Mouse (Mus musculus) stomach, embryonic 14.5 days (tissue): ENCODE results near the gene Rbfox3. TPM values are rescaled to one million over a fixed set of nuclear protein-coding genes. Genes with fewer than 3 reads are reported as not detected.

Experiments used
- ATAC-seq: fragments of 200-750 bp; cut with Nextera tagmentation; 2 replicates; pipeline ENCODE4 v1.8.0; 2017; ENCODE audit warnings: low read depth, moderate TSS enrichment; ENCODE audit not compliant: insufficient number of reproducible peaks, insufficient read depth, low FRiP score
- H3K27ac ChIP-seq: fragments of 300-500 bp; sonication (generic); 2 replicates; pipeline ENCODE4 v1.5.1; 2014; ENCODE audit warnings: mild to moderate bottlenecking, low read length, moderate library complexity, mixed read lengths
- H3K27me3 ChIP-seq: fragments of 300-500 bp; sonication (generic); 2 replicates; pipeline ENCODE4 v1.6.1; 2014; ENCODE audit warnings: low read length, control low read depth, mixed read lengths; ENCODE audit not compliant: control insufficient read depth, insufficient read depth
- H3K36me3 ChIP-seq: fragments of 300-500 bp; sonication (generic); 2 replicates; pipeline ENCODE4 v1.6.1; 2014; ENCODE audit warnings: mild to moderate bottlenecking, control low read depth, low read length, moderate library complexity, mixed read lengths; ENCODE audit not compliant: control insufficient read depth, insufficient read depth
- H3K4me1 ChIP-seq: fragments of 300-500 bp; sonication (generic); 2 replicates; pipeline ENCODE4 v1.6.1; 2014; ENCODE audit warnings: low read length, control low read depth, mixed read lengths; ENCODE audit not compliant: control insufficient read depth, insufficient read depth
- H3K4me2 ChIP-seq: fragments of 300-500 bp; sonication (generic); replicated peaks from 2 replicates; pipeline ENCODE4 v1.6.1; 2014; ENCODE audit warnings: low read depth, low read length, control low read depth
- H3K4me3 ChIP-seq: fragments of 300-500 bp; sonication (generic); 2 replicates; pipeline ENCODE4 v1.5.1; 2014; ENCODE audit warnings: low read depth, low read length, control low read depth
- H3K9ac ChIP-seq: fragments of 300-500 bp; sonication (generic); replicated peaks from 2 replicates; pipeline ENCODE4 v1.6.1; 2014; ENCODE audit warnings: low read depth, mild to moderate bottlenecking, control low read depth, low read length, moderate library complexity, mixed read lengths
- H3K9me3 ChIP-seq: fragments of 300-500 bp; sonication (generic); 2 replicates; pipeline ENCODE4 v1.6.1; 2016; ENCODE audit warnings: low read depth, low read length, control low read depth; ENCODE audit not compliant: control insufficient read depth
- WGBS: fragments of 180-500 bp; shearing (Covaris S2); extraction: QIAGEN DNeasy Blood & Tissue Kit; methylation state at CpG from one replicate; pipeline ENCODE4 v1.1.7; 2014; 5-methylcytosine and 5-hydroxymethylcytosine counted together
- polyA plus RNA-seq: library from polyadenylated mRNA; unstranded; fragments of >200 nt; fragmentation: Nextera tagmentation; extraction: Ambion mirVana; gene quantifications from 2 replicates; pipeline ENCODE4 v1.2.1, GENCODE M21; 2014

Rbfox3 gene
- polyA plus RNA-seq, 1 experiment from 2014 or later: 1.2 TPM

- 82% methylated on average over 4 of the region's 4 CpGs for WGBS
Observed at GRCm38 (mm10) chr11:118523496-118524145, 387.8 kb downstream of the Rbfox3 start.

DNA sequence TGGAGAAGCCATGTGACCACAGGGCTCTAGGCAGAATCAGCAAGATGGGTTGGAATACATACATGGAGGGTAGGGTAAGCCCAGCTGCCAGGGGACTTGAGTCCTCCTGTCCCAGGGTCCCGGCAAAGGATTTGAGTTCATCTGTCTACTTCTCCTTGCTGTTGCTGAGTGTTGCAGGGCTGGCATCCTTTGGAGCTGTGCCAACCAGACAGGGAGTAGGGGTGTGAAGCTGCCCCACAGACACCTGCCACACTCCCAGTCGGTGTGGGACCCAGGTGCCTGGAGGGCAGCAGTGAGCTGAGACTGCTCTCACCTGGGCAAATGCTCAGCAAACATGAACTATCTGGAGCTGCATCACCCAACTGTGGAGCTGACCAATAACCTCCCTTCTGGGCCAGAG is 390.5 kb downstream of the Rbfox3 start:
- no peaks in the 10 kb centered on the region for H3K27me3 ChIP-seq
- ATAC-seq: no peak
- no peak overlapping the region for H3K4me2 ChIP-seq
- H3K4me3 ChIP-seq: no peak overlapping the region
- H3K9ac ChIP-seq: no peak overlapping the region
- WGBS: 77% methylated on average over 2 of the region's 2 CpGs
- H3K4me1 ChIP-seq: no peaks in the 10 kb centered on the region
- no peaks in the 10 kb centered on the region for H3K9me3 ChIP-seq
- H3K27ac ChIP-seq: no peak overlapping the region
- H3K36me3 ChIP-seq: no peaks in the 10 kb centered on the region

More at GRCm38 (mm10) chr11:118523496-118524145, 387.8 kb downstream of the Rbfox3 start:
- no peak overlapping the region for H3K9ac ChIP-seq
- H3K27ac ChIP-seq: no peak overlapping the region
- ATAC-seq: no peak
- no peaks in the 10 kb centered on the region for H3K9me3 ChIP-seq
- no peaks in the 10 kb centered on the region for H3K4me1 ChIP-seq
- no peaks in the 10 kb centered on the region for H3K36me3 ChIP-seq
- H3K27me3 ChIP-seq: no peaks in the 10 kb centered on the region
- H3K4me3 ChIP-seq: no peak overlapping the region
- no peak overlapping the region for H3K4me2 ChIP-seq

DNA sequence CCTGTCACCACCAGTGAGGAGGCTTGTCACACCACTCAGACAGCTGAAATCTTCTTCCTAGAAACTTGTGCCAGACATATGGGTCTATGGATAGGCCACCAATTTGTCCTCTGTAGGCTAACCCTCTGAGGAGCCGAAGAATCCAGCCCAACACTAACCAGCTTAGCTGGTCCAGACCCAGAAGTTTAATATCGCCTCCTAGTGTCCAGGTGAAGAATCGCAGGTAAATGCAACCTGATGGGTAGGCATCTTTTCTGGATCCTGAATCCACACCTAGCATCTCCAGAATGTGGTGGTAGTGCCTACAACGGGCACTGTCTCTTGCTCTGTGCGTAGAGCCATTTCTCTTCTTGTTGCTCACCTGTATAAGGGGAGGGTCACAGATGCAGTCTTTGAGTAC is 391.1 kb downstream of the Rbfox3 start:
- Histone ChIP-seq H3K36me3 (no peaks in the 10 kb centered on the region), H3K9ac (no peak overlapping the region), H3K4me3 (no peak overlapping the region), H3K27ac (no peak overlapping the region), H3K4me2 (no peak overlapping the region), H3K27me3 (no peaks in the 10 kb centered on the region), H3K9me3 (no peaks in the 10 kb centered on the region), H3K4me1 (no peaks in the 10 kb centered on the region)
- ATAC-seq: no peak
- WGBS: 54% methylated on average over 5 of the region's 5 CpGs

DNA sequence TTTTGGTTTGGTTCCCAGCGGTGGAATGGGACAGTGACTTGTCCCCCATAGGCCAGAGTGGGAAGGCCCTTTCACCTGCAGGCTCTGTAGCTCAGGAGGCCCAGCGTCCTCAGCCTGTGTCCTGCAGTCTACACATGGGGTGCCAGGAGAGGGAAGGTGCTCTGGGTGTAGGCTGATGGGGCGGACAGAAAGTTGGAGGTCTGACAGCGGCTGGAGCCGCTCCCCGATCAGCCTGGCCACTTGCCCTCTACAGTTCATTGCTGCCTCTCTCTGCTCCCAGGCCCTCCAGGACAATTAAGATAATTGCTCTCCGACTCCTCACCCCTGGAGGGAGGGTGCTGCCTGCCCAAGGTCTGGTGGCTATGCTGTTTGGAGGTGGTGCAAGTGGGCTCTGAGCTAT is 392.7 kb downstream of the Rbfox3 start:
- 81% methylated on average over 7 of the region's 7 CpGs for WGBS
- ATAC-seq: no peak
- no peaks in the 10 kb centered on the region for H3K27me3 ChIP-seq

GRCm38 (mm10) chr11:118517924-118518323 is 393.5 kb downstream of the Rbfox3 start:
- Histone ChIP-seq H3K4me3 (no peak overlapping the region), H3K4me1 (no peaks in the 10 kb centered on the region), H3K27ac (no peak overlapping the region), H3K27me3 (no peaks in the 10 kb centered on the region), H3K9ac (no peak overlapping the region), H3K36me3 (no peaks in the 10 kb centered on the region), H3K9me3 (no peaks in the 10 kb centered on the region), H3K4me2 (no peak overlapping the region)
- WGBS: 79% methylated on average over 7 of the region's 7 CpGs
- no peak for ATAC-seq

More for the DNA sequence above, 392.7 kb downstream of the Rbfox3 start:
- no peak overlapping the region for H3K4me2 ChIP-seq
- H3K4me3 ChIP-seq: no peak overlapping the region
- H3K27ac ChIP-seq: no peak overlapping the region
- no peaks in the 10 kb centered on the region for H3K9me3 ChIP-seq
- H3K9ac ChIP-seq: no peak overlapping the region
- H3K36me3 ChIP-seq: no peaks in the 10 kb centered on the region
- no peaks in the 10 kb centered on the region for H3K4me1 ChIP-seq

DNA sequence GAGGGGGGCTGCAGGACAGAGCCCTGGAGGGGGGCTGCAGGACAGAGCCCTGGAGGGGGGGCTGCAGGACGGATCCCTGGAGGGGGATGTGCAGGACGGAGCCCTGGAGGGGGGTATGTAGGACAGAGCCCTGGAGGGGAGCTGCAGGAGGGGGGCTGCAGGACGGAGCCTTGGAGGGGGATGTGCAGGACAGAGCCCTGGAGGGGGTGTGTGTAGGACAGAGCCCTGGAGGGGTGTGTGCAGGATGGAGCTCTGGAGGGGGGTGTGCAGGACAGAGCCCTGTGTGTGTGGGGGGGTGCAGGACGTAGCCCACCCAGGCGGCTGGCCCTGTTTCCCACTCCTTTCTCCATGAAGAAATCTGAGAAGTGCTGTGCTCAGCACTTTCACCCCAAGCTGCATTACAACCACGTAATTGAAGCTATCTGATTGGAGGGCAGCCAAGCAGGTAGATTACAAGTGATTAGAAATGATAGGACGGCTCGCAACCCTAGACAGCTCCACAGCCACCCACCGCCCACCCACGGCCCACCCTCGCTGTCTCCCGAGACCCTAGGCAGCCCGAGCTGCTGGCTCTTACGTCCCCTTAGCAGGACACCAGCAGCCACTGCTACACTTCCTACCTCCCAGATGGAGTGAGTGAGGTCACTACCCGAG is 399.0 kb downstream of the Rbfox3 start:
- Histone ChIP-seq H3K9ac (no peak overlapping the region; the same call in 1 of the 2 replicates), H3K4me2 (no peak overlapping the region; the same call in 1 of the 2 replicates), H3K27ac (no peak overlapping the region), H3K9me3 (no peaks in the 10 kb centered on the region), H3K4me1 (peaks cover 10% of the 10 kb centered on the region; the same call in 1 of the 2 replicates), H3K36me3 (no peaks in the 10 kb centered on the region), H3K27me3 (no peaks in the 10 kb centered on the region), H3K4me3 (no peak overlapping the region)
- WGBS: 36% methylated on average over 15 of the region's 15 CpGs
- 0 out of 2 replicates have a peak, but pooled peaks have one; percentile 54 for ATAC-seq

DNA sequence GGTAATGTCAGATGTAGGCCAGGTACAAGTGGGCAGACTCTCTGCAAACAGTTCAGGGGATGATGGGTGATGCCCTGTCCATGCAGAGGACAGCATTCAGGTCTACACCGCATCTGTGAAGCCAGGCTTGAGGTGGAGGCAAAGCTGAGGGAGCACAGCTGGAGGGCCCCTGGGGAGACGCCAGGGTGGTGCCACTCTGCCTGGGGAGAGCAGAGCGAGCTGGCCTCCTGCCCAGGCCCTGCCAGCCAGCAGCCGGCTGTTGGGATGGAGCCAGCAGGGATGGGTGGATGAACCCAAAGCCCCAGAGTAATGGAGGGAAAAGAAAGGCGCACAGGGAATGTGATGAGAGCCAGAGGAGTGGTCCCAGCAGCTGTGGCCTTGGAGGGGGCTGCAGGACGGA is 399.5 kb downstream of the Rbfox3 start:
- H3K27ac ChIP-seq: no peak overlapping the region
- H3K4me3 ChIP-seq: no peak overlapping the region
- H3K36me3 ChIP-seq: no peaks in the 10 kb centered on the region
- H3K9me3 ChIP-seq: no peaks in the 10 kb centered on the region
- no peak overlapping the region for H3K9ac ChIP-seq
- no peaks in the 10 kb centered on the region for H3K27me3 ChIP-seq
- H3K4me2 ChIP-seq: no peak overlapping the region; the same call in 1 of the 2 replicates
- ATAC-seq: no peak
- WGBS: 33% methylated on average over 6 of the region's 6 CpGs
- peaks cover 10% of the 10 kb centered on the region; the same call in 1 of the 2 replicates for H3K4me1 ChIP-seq

DNA sequence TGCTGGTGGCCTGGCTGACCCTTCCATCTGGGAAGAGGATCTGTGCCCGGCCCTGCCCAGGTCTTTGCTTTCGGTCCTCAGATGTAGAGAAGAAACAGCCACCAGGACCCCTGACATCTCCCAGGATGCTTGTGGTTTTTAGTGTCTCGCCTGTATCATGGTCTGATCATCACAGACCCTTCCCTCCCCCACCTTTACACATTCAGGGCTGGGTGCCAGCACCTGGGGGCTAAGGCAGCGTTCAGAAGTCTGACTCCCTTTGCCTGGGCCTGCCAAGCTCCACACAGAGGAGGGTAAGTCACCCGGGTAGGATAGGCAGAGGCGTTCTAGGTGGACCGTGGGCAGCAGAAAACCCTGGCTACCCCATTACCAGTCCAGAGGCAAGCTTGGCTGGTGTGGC is 403.1 kb downstream of the Rbfox3 start:
- Histone ChIP-seq H3K27me3 (peaks cover 6% of the 10 kb centered on the region; the same call in 1 of the 2 replicates), H3K4me1 (peaks cover 10% of the 10 kb centered on the region; the same call in 1 of the 2 replicates), H3K4me3 (no peak overlapping the region), H3K27ac (no peak overlapping the region), H3K4me2 (no peak overlapping the region), H3K36me3 (no peaks in the 10 kb centered on the region), H3K9ac (no peak overlapping the region), H3K9me3 (no peaks in the 10 kb centered on the region)
- 71% methylated on average over 7 of the region's 7 CpGs for WGBS
- ATAC-seq: no peak
